Mouse (Mus musculus): ENCODE measurements around the gene Usp25. TPM values are rescaled to one million over a fixed set of nuclear protein-coding genes. Genes with fewer than 3 reads are reported as not detected.

The Usp25 gene
- 11.2 and 11.9 TPM in 2 replicates for polyA plus RNA-seq (2015; fragmentation: Nextera tagmentation; extraction: Ambion mirVana)

- H3K4me3 ChIP-seq, result peak within 1 kb of the TSS; percentile 83
These were observed at the start of gene Usp25 for GRCm38 (mm10) chr16:77013427-77014320. Gene Usp25 (plus strand): TSS chr16:77013706.

DNA sequence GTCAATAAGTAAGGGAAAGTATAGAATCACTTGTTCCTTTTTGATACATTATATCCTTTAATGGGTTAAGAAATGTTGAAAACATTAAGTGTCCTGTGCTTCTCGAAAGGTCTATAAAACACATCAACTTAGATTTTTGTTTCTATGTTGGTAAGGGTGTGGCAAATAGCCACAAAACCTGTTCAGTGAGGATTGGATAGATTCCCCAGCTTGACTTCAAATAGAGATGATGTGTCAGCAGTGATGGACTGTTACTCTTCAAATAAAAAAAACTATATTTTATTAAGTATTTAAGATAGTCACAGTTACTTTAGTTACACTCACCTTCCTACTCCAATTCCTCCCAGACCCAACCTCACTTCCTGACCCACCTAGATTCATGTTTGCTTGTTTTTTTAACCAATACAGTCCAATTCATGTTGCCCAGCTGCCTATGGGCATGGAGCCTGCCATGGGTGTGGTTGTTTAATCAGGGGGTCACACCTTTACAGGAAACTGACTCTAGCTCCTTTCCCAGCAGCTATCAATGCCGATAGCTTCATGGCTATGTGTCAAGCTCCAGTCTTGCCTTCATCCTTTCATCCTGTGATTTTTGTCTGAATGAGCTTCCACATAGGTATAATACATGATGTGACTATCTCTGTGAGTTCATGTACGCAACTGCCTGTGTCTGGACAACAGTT, 45.8 kb upstream of the Usp25 start:
- WGBS, result 93% methylated on average over 3 of the region's 3 CpGs
- Histone ChIP-seq H3K4me3 (no peak overlapping the region), H3K27me3 (no peaks in the 10 kb centered on the region), H3K4me2 (replicated peaks) (no peak overlapping the region), H3K36me3 (no peaks in the 10 kb centered on the region), H3K9me3 (no peaks in the 10 kb centered on the region), H3K9ac (replicated peaks) (no peak overlapping the region), H3K4me1 (no peaks in the 10 kb centered on the region), H3K27ac (replicated peaks) (no peak overlapping the region)
- no peak for ATAC-seq (replicated peaks)

More at GRCm38 (mm10) chr16:77013427-77014320, at the start of gene Usp25:
- Histone ChIP-seq H3K9me3 (no peaks in the 10 kb centered on the region), H3K4me2 (replicated peaks) (peak within 1 kb of the TSS; percentile 73), H3K27me3 (no peaks in the 10 kb centered on the region), H3K36me3 (no peaks in the 10 kb centered on the region), H3K4me1 (peaks cover 19% of the 10 kb centered on the region), H3K9ac (replicated peaks) (peak within 1 kb of the TSS; percentile 77), H3K27ac (replicated peaks) (peak within 1 kb of the TSS; percentile 62)
- WGBS, result under 1% methylated on average over 116 of the region's 126 CpGs
- peak; percentile 96 for ATAC-seq (replicated peaks)

- Histone ChIP-seq H3K9ac (replicated peaks) (no peak overlapping the region), H3K4me2 (replicated peaks) (no peak overlapping the region), H3K4me3 (no peak overlapping the region), H3K4me1 (no peaks in the 10 kb centered on the region), H3K27ac (replicated peaks) (no peak overlapping the region), H3K9me3 (no peaks in the 10 kb centered on the region), H3K27me3 (no peaks in the 10 kb centered on the region), H3K36me3 (no peaks in the 10 kb centered on the region)
- no peak for ATAC-seq (replicated peaks)
- WGBS, result 32% methylated on average over 5 of the region's 5 CpGs
These were observed 42.3 kb upstream of the Usp25 start for GRCm38 (mm10) chr16:76971211-76971610.

GRCm38 (mm10) chr16:76976787-76977430, 36.6 kb upstream of the Usp25 start:
- WGBS, result 92% methylated on average over 5 of the region's 5 CpGs
- H3K36me3 ChIP-seq, result no peaks in the 10 kb centered on the region
- no peak for ATAC-seq (replicated peaks)

DNA sequence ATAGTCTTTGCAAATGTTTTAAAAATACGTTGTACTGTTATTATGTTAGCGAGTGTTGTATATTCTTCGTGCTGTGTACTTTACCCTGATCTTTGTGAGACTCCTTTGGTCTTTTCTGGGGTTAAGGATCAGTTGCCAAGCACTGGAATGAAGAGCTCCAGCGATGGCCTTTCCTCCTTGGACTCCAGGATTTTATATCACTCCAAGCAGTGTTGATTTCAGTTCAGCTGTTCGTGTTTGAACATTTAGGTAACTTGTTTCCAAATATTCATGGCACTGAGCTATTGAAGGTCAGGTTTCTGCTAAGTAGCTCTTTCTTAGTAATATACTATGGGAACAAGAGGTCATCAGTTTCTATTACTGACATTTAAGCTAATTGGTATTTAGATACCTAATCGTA, 29.8 kb upstream of the Usp25 start:
- no peak overlapping the region for H3K4me3 ChIP-seq
- no peak for ATAC-seq (replicated peaks)
- no peaks in the 10 kb centered on the region for H3K4me1 ChIP-seq
- no peak overlapping the region for H3K4me2 ChIP-seq (replicated peaks)
- 87% methylated on average over 6 of the region's 6 CpGs for WGBS
- no peak overlapping the region for H3K9ac ChIP-seq (replicated peaks)
- no peaks in the 10 kb centered on the region for H3K9me3 ChIP-seq
- no peak overlapping the region for H3K27ac ChIP-seq (replicated peaks)
- H3K36me3 ChIP-seq, result no peaks in the 10 kb centered on the region
- no peaks in the 10 kb centered on the region for H3K27me3 ChIP-seq

More at GRCm38 (mm10) chr16:76976787-76977430, 36.6 kb upstream of the Usp25 start:
- no peaks in the 10 kb centered on the region for H3K9me3 ChIP-seq
- H3K27me3 ChIP-seq, result no peaks in the 10 kb centered on the region
- no peaks in the 10 kb centered on the region for H3K4me1 ChIP-seq
- no peak overlapping the region for H3K27ac ChIP-seq (replicated peaks)
- no peak overlapping the region for H3K4me3 ChIP-seq
- no peak overlapping the region for H3K9ac ChIP-seq (replicated peaks)
- no peak overlapping the region for H3K4me2 ChIP-seq (replicated peaks)

DNA sequence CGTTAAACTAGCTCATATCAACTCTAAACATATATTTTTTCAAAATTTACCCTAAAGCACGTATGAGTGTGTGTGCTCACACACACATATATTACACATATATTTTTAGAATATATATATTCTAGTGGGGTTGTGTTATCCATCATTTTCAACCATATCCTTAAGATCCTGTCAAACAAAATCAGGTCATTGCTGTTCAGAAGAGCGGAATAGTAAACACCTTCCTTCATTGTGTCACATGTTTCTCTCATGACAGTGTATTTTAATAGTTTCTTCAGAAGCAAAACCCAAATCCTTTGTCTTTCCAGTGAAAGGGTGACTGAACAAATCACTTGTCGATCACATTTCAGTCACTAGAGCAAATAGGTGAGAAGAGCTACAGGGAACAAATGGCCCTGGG, 25.8 kb upstream of the Usp25 start:
- Histone ChIP-seq H3K4me3 (no peak overlapping the region), H3K4me2 (replicated peaks) (no peak overlapping the region), H3K9me3 (no peaks in the 10 kb centered on the region), H3K36me3 (no peaks in the 10 kb centered on the region), H3K4me1 (no peaks in the 10 kb centered on the region), H3K27ac (replicated peaks) (no peak overlapping the region), H3K9ac (replicated peaks) (no peak overlapping the region), H3K27me3 (no peaks in the 10 kb centered on the region)
- WGBS, result 82% methylated on average over 4 of the region's 4 CpGs
- no peak for ATAC-seq (replicated peaks)

- no peak overlapping the region for H3K4me2 ChIP-seq (replicated peaks)
- H3K27ac ChIP-seq (replicated peaks), result no peak overlapping the region
- no peak for ATAC-seq (replicated peaks)
- no peak overlapping the region for H3K4me3 ChIP-seq
- no peaks in the 10 kb centered on the region for H3K4me1 ChIP-seq
- H3K27me3 ChIP-seq, result no peaks in the 10 kb centered on the region
- no peaks in the 10 kb centered on the region for H3K36me3 ChIP-seq
- WGBS, result 94% methylated on average over 3 of the region's 3 CpGs
- H3K9ac ChIP-seq (replicated peaks), result no peak overlapping the region
- H3K9me3 ChIP-seq, result no peaks in the 10 kb centered on the region
These were observed 9.6 kb upstream of the Usp25 start for GRCm38 (mm10) chr16:77003900-77004299.

DNA sequence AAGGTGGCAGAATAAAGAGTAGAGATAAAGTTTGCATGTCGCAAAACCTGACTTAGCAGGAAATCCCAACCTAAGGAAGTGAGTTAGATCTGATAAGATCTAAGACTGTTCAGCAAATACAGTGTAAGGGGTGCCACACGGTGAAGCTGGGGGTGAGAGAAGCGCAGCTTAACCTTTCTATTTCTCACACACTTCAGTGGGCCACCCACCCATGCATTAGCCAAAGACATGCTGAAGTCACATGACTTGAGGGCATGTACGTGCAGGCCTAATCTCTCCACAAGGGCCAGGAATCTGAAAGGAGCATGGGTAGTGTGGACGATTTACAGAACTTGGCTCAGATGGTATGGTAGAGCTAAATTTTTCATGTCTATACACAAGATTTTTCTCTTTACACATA, 4.3 kb upstream of the Usp25 start:
- ATAC-seq (replicated peaks), result no peak
- Histone ChIP-seq H3K4me3 (no peak overlapping the region), H3K4me1 (0 out of 2 replicates have a peak, but pooled peaks cover 6% of the 10 kb centered on the region), H3K36me3 (no peaks in the 10 kb centered on the region), H3K4me2 (replicated peaks) (no peak overlapping the region), H3K27ac (replicated peaks) (no peak overlapping the region), H3K9me3 (no peaks in the 10 kb centered on the region), H3K9ac (replicated peaks) (no peak overlapping the region), H3K27me3 (no peaks in the 10 kb centered on the region)
- WGBS, result 85% methylated on average over 5 of the region's 5 CpGs

DNA sequence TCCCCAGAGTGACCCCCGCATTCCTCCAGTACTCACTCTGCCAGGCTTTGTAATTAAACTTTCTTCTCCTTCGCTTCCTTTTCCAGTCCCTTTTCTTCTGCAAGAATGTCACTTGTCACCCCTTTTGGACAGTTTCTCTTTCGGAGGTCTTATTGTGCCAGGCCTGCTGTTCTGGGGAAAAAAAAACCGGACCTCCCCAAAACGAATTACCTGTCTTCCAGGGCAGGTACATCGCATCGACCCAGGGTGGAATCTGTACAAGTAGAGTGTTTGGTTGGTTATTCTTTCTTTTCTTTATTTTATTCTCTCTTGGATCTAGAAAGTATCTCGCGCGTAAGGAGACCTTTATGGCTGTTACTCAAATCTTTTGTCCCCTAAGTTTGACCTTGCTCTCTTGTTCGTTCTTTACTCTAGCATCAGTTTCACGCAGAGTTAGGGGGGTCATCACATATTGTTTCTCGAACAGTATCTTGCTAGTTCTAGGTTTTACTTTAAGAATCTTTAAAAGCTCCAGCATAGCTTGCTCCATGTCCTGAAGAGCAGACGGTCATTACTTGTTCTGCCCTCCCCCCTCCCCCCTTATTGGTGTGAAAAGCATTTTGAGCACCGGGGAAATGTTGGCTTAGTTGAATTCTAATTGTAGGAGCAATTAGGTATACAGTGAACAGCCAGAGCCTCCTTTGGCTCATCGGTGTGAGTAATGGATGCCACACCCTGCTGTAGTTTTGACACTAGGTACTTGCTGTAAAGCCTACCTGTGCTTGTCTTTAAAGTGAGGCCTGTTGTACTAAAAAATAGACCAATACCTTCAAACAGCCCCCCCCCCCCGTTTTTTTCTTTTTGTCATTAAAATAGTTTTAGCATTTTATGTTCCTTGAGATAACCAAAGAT, 1.1 kb downstream of the Usp25 start:
- Histone ChIP-seq H3K4me2 (replicated peaks) (peak overlapping the region; percentile 73), H3K9ac (replicated peaks) (peak overlapping the region; percentile 77), H3K27ac (replicated peaks) (0 out of 2 replicates have a peak overlapping the region, but pooled peaks have one; percentile 62), H3K4me1 (peaks cover 24% of the 10 kb centered on the region), H3K36me3 (no peaks in the 10 kb centered on the region), H3K4me3 (peak overlapping the region; percentile 83), H3K9me3 (no peaks in the 10 kb centered on the region), H3K27me3 (no peaks in the 10 kb centered on the region)
- 1% methylated on average over 17 of the region's 17 CpGs for WGBS
- no peak for ATAC-seq (replicated peaks)

DNA sequence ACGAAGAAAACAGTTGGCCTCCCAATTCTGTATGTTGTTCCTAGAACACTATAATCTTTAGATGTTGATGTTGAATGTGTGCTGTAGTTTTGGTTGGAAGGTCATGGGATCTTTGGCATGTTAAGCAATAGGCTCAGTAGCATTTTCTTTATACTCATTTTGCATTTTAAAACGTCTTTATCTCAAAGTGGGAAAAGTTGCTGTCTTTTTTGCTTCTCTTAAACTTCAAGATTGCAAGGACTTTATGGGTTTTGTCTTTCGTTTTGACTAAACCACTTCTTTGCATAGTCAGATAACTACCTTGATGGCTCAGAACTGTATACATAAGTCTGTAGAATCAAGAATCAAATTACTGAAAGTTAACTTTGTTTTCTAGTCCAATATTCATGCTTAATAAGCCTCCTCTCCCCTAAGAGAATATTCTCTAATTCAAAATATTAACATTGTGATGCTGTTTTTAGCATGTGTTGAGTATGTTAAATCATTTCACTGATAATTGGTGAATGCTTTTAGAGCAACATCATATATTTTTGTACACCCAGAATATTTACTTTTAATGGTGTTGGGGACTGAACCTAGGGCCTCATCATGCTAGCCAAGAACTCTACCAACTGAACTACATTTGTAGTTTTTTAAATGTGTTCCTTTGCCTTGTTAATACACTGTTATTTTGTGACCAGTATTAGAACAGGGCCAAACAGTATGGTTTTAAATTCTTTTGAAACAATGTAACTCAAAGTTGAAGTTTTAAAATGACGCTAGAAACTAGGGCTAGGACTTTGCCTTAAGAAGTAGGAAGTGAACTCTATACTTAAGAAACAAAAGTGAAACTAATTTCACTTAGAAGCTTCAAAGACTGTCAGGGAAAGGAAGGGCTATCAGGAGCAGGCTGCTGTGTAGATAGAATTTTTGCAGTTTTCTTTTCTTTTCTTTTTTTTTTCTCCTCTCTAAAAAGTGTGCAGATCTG, 2.2 kb downstream of the Usp25 start:
- Histone ChIP-seq H3K27ac (replicated peaks) (no peak overlapping the region), H3K4me3 (peak overlapping the region; percentile 83), H3K4me2 (replicated peaks) (peak overlapping the region; percentile 73), H3K36me3 (no peaks in the 10 kb centered on the region), H3K9ac (replicated peaks) (no peak overlapping the region), H3K27me3 (no peaks in the 10 kb centered on the region), H3K4me1 (peaks cover 25% of the 10 kb centered on the region), H3K9me3 (no peaks in the 10 kb centered on the region)
- 61% methylated on average over 4 of the region's 4 CpGs for WGBS
- ATAC-seq (replicated peaks), result no peak
